Mouse (Mus musculus): Measurements from ENCODE around the gene Nkx2-2. TPM values are rescaled to one million over a fixed set of nuclear protein-coding genes. Genes with fewer than 3 reads are reported as not detected.

Gene Nkx2-2
- total and polyA plus RNA-seq, 3 experiments, result not detected

DNA sequence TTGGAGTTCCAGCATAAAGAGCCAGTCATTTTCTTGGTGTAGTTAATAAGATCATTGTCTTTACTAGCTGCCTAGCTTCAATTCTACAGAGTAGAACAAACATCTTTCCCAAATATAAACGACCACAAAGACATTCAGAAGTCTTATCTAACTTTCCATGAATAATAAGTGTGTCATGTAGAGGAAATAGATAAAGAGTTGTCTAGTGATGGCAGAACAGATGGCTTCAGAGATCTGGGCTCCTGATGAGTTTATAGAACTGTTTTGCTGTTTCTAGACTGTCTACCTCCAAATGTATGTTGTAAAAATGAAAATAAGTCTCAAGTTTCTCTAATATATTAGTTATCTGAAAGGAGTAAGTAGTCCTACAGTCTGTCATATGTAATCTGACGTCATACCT is 41.5 kb downstream of the Nkx2-2 start:
- Histone ChIP-seq H3K79me2 (replicated peaks; ENCODE audit: control insufficient read depth, extremely low read depth, insufficient read depth, poor library complexity, severe bottlenecking) (no peaks in the 10 kb centered on the region), H3K9me3 (replicated peaks; ENCODE audit: low read length) (no peaks in the 10 kb centered on the region), H3K4me1 (ENCODE audit: control insufficient read depth in 1 of 2, insufficient read depth in 2 of 2) (no peaks in the 10 kb centered on the region), H3K27ac (ENCODE audit: insufficient read depth, low read depth) (no peak overlapping the region), H3K27me3 (replicated peaks) (no peaks in the 10 kb centered on the region), H3K36me3 (replicated peaks in 1 of 2; ENCODE audit: control insufficient read depth in 1 of 2, insufficient read depth in 1 of 2, low read length in 1 of 2) (no peaks in the 10 kb centered on the region), H3K4me2 (ENCODE audit: insufficient read depth, low read depth, poor library complexity, severe bottlenecking) (no peak overlapping the region), H3K9ac (ENCODE audit: insufficient read depth, low read depth) (no peak overlapping the region), H3K4me3 (replicated peaks in 1 of 3; ENCODE audit: low read depth in 2 of 3, low read length in 2 of 3, poor library complexity in 1 of 3) (no peak overlapping the region)
- no peak for DNase-seq (ENCODE audit: extremely low read depth)
- dilution Hi-C loops (cut with MboI; ENCODE audit: extremely low pct_ligation_motif_present, extremely low pct_unique_long_range_greater_than_20kb, low sequenced_read_pairs) (no loop called here), in situ Hi-C loops (cut with MboI; ENCODE audit: low pct_ligation_motif_present, low pct_unique_long_range_greater_than_20kb, low sequenced_read_pairs) (no loop called here)
- TF ChIP-seq CHD2 (IDR thresholded peaks at IDR 0.05; ENCODE audit: low read length) (no peak), EP300 (IDR thresholded peaks at IDR 0.05; ENCODE audit: low read length) (no peak), ETS1 (conservative IDR thresholded peaks at IDR 0.05; ENCODE audit: low read depth, low read length) (no peak), HCFC1 (IDR thresholded peaks at IDR 0.05; ENCODE audit: low read depth, low read length) (no peak)

Other genes starting within 250 kb of the Nkx2-2 start
- gene Xrn2, start 181.2 kb downstream of the Nkx2-2 start, total RNA-seq (2012; rRNA removed), result 114 and 137 TPM in 2 replicates
- gene Xrn2, start 181.2 kb downstream of the Nkx2-2 start, total RNA-seq (2014; rRNA removed), result 106 and 130 TPM in 2 replicates
- 103 and 115 TPM in 2 replicates for gene Xrn2, start 181.2 kb downstream of the Nkx2-2 start, polyA plus RNA-seq (2012; ENCODE audit: insufficient read length, low read depth)
- gene Nkx2-4, start 108.8 kb downstream of the Nkx2-2 start, total RNA-seq (2012; rRNA removed), result not detected in 2 replicates
- not detected in 2 replicates for gene Nkx2-4, start 108.8 kb downstream of the Nkx2-2 start, total RNA-seq (2014; rRNA removed)
- gene Nkx2-4, start 108.8 kb downstream of the Nkx2-2 start, polyA plus RNA-seq (2012; ENCODE audit: insufficient read length, low read depth), result not detected in 2 replicates
- not detected in 2 replicates for gene Pax1, start 167.7 kb upstream of the Nkx2-2 start, total RNA-seq (2012; rRNA removed)
- not detected in 2 replicates for gene Pax1, start 167.7 kb upstream of the Nkx2-2 start, total RNA-seq (2014; rRNA removed)
- gene Pax1, start 167.7 kb upstream of the Nkx2-2 start, polyA plus RNA-seq (2012; ENCODE audit: insufficient read length, low read depth), result not detected in 2 replicates